Mouse (Mus musculus): Measurements from ENCODE around the gene Sart3. TPM values are rescaled to one million over a fixed set of nuclear protein-coding genes. Genes with fewer than 3 reads are reported as not detected.

Sart3 gene
- polyA plus RNA-seq (2014; fragmentation: Illumina TruSeq; extraction: RNeasy Lipid Tissue Mini Kit (QIAGEN cat#74804); ENCODE audit: low read depth, low replicate concordance): 1.9 TPM

GRCm38 (mm10) chr5:113772450-113772895 is at the start of gene Sart3, which contains the start of gene Iscu:
Gene Sart3, minus strand, starts transcription at chr5:113772510.
Gene Iscu, plus strand, starts transcription at chr5:113772748.

GRCm38 (mm10) chr5:113800280-113800679 is 28.0 kb upstream of the Sart3 start, which contains the start of gene Tmem119:
Gene Tmem119, minus strand, starts transcription at chr5:113800516.

GRCm38 (mm10) chr5:113735345-113736112 is 36.8 kb downstream of the Sart3 start, which contains the start of gene Ficd:
Gene Ficd, plus strand, starts transcription at chr5:113735803.

GRCm38 (mm10) chr5:113724446-113724845 is 47.9 kb downstream of the Sart3 start, which contains the start of gene 1700069L16Rik:
Gene 1700069L16Rik, minus strand, starts transcription at chr5:113724772.

Other genes with a start within 250 kb of the Sart3 start
- gene Cmklr1, start 122.1 kb downstream of the Sart3 start, polyA plus RNA-seq (2014; fragmentation: Illumina TruSeq; extraction: RNeasy Lipid Tissue Mini Kit (QIAGEN cat#74804); ENCODE audit: low read depth, low replicate concordance): 0.32 TPM
- gene 1700069L16Rik, start 47.7 kb downstream of the Sart3 start, polyA plus RNA-seq (2014; fragmentation: Illumina TruSeq; extraction: RNeasy Lipid Tissue Mini Kit (QIAGEN cat#74804); ENCODE audit: low read depth, low replicate concordance): not detected
- gene Ficd, start 36.7 kb downstream of the Sart3 start, polyA plus RNA-seq (2014; fragmentation: Illumina TruSeq; extraction: RNeasy Lipid Tissue Mini Kit (QIAGEN cat#74804); ENCODE audit: low read depth, low replicate concordance): 3.3 TPM
- gene Iscu, start 238 bp upstream of the Sart3 start, polyA plus RNA-seq (2014; fragmentation: Illumina TruSeq; extraction: RNeasy Lipid Tissue Mini Kit (QIAGEN cat#74804); ENCODE audit: low read depth, low replicate concordance): 71.2 TPM
- 0.97 TPM for gene Tmem119, start 28.0 kb upstream of the Sart3 start, polyA plus RNA-seq (2014; fragmentation: Illumina TruSeq; extraction: RNeasy Lipid Tissue Mini Kit (QIAGEN cat#74804); ENCODE audit: low read depth, low replicate concordance)
- not detected for gene Selplg, start 60.1 kb upstream of the Sart3 start, polyA plus RNA-seq (2014; fragmentation: Illumina TruSeq; extraction: RNeasy Lipid Tissue Mini Kit (QIAGEN cat#74804); ENCODE audit: low read depth, low replicate concordance)
- 11.6 TPM for gene Coro1c, start 136.2 kb upstream of the Sart3 start, polyA plus RNA-seq (2014; fragmentation: Illumina TruSeq; extraction: RNeasy Lipid Tissue Mini Kit (QIAGEN cat#74804); ENCODE audit: low read depth, low replicate concordance)
- 3.2 TPM for gene Ssh1, start 221.4 kb upstream of the Sart3 start, polyA plus RNA-seq (2014; fragmentation: Illumina TruSeq; extraction: RNeasy Lipid Tissue Mini Kit (QIAGEN cat#74804); ENCODE audit: low read depth, low replicate concordance)
- 20.9 TPM for gene Dao, start 231.2 kb upstream of the Sart3 start, polyA plus RNA-seq (2014; fragmentation: Illumina TruSeq; extraction: RNeasy Lipid Tissue Mini Kit (QIAGEN cat#74804); ENCODE audit: low read depth, low replicate concordance)